Mouse (Mus musculus) hindlimb bud, embryonic 11.5 days (tissue): ENCODE data around the gene Fkbp11.

Experiments
- DNase-seq: peaks from one replicate; pipeline ENCODE4 v3.0.0-alpha.2; 2012; ENCODE audit warnings: low read depth, low spot score; ENCODE audit errors: extremely low spot score

The Fkbp11 gene

DNA sequence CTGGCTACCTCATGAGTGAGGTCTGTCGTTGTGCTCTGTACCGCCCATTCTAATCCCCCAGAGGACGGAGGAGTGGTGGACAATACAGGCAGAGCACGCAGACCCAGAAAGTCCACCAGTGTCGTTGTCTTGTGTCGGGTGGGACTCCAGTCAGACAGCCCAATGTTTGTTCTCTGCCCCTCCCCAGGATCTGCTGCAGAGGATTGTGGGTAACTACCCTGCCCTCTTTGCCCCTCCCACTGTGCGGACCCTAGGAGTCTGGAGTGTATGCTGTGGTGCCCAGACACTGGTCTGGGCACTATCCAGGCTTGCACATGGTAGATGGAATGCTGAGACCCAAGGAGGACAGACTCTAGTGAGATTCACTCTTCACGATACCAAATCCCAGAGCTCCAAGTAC is 31.8 kb downstream of the Fkbp11 start:
- no peak for DNase-seq

DNA sequence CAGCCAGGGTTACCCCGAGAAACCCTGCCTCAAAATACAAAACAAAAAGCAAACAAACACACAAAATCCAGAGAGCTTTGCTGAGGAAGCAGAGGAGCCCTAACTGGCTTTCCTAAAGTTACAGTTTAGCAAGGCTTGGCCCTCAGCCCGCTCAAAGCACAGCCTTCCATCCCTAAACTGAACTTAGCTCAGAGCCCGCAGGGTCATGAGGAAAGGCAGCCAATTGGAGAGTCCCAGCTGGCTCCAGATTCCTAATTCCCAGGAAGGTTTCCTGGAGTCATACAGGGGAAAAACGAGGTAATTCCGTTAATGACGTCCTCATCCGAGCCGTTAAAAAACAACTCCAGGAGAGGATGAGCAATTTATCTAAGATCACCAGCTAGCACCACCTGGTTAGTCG is 32.3 kb downstream of the Fkbp11 start:
- DNase-seq, result no peak

DNA sequence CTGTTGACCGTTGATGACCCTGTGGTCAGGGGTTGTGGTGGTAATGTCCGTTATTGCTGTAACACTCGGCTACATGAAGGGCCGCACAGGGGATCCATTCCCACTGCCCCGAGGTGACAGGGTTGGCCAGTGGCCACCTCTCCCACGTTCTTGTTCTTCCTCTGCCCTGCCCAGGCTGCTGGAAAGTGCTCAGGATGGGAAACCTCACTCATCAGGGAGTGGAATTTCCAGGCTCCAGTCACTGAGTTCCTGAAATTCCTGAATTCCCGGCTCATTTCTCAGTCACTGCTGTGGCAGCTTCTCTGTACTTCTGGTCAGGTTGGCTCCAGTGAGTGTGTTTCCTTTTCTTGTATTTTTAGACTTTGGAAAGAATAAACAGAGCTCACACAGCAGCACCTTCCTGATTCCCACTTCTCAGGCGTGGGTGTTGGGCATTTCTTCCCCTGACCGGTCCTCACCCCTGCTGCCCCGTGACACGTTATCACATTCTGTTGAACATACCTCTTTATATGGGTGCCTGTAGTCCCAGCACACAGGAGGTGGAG is 35.8 kb downstream of the Fkbp11 start:
- DNase-seq, result no peak

DNA sequence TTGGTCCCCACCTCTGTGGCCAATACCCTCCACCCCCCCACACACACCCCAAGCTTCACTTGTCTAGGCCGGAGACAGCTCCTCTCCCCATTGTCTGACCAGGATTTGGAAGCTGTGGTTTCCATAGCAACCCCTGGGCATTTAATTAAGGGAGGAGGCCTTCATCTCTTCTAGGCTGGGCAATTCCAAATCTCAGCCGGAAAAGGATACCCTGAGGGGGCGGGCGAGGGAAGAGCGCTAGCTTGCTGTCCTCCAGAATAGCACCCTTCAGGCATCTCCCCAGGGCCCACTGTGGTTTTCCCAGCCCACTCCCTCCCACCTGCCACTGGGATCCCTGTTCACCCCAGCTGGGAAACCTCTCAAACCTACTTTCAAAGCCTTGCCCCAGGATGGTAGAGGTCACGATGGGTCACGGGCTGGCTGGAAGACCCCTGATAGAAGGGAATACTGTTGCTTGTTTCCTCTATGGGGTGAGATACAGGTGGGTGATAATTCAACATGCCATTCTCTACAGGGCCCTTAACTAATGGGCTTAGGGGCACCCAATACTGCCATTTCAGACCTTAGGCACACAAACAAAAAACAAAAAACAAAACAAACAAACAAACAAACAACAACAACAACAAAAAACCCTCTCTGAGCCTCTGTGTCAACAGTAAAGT is 36.4 kb downstream of the Fkbp11 start:
- no peak for DNase-seq

DNA sequence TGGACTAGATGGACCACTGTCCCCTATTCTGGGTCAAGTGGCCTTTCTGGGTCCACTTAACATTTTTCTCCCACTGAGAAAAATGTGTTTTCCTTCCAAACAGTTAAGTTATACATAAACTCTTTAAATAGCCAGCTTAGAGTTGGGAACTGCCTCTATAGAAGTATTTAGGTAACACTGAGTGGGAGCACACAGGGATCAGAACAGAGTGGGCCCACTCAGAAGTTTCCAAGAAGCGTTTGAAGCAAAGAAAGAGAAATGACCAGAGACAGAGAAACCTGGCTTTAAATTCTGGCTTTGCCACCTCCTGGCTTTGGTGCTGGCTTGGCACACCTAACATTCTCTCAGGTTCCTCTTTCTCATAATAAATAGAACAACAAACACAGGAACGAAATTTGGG is 38.3 kb downstream of the Fkbp11 start:
- DNase-seq, result no peak

DNA sequence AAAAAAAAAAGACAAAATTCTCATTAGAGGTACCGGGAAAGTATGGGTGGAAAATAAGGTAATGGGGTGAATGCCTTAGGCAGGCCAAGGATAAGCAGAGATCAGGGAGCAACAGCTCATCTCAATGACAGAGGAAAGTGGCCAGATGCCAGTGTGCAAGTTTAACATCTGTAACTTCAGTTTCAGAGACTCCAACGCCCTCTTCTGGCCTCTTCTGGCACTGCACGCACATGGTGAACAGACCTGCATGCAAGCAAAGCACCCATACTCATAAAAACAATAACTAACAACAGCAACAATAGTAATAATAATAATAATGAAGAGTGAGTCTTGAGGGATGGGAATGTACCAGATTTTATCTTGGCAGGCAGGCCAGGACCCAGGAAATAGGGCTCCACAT is 42.1 kb downstream of the Fkbp11 start:
- DNase-seq, result no peak

DNA sequence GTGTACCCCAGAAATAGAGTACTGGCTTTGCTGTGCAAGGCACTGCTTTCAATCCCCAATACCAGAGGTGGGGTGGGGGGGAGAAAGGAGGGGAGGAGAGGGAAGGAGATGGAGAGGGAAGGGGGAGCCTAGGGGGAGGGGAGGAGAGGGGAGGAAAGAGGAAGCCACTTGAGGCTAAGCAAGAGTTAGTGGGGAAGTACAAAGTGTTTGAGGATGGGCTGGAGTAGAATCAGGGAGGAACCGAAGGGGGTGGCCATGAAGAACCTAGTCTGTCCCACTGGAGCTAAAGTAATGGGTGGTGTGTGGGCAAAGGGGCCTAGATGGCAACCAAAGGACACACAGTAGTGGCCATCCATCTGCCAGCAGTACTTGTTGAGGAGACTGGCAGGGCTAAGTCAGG is 44.3 kb downstream of the Fkbp11 start:
- no peak for DNase-seq

DNA sequence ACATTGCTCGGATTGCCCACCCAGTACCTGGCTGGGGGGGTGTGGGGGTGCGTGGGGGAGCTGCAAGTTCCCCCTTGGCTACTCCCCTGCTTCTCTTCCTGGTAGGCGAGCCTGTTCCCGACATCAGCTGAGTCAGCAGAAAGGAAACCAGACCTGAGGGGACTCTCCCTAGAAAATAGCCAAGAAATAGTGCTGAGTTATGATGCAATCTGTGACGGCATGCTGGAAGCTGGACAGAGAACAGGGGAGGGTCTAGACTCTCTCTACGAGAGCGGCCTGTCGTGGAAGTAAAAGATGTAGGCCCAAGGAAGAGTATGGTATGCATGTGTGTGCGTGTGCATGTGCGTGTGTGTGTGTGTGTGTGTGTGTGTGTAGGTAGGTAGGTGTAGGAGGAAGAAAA is 44.8 kb downstream of the Fkbp11 start:
- DNase-seq, result no peak

DNA sequence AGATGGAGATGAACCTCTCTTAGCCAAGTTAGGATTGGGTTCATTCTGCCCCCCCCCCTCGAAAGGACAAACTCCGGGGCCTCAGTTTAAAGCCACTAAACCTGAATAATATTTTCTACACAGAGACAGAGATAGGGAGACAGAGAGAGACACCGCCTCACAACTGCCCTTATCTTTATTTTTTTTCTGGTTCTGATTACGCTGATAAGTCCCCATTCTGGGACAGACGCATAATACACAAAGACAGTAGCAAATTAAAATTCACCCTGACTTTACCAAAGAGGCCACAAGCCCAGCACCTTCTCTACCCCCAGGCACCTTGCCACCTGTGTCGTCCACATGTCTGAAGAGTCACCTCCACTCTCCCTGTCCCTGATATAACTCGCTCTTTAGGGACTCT is 46.4 kb downstream of the Fkbp11 start:
- DNase-seq, result no peak

DNA sequence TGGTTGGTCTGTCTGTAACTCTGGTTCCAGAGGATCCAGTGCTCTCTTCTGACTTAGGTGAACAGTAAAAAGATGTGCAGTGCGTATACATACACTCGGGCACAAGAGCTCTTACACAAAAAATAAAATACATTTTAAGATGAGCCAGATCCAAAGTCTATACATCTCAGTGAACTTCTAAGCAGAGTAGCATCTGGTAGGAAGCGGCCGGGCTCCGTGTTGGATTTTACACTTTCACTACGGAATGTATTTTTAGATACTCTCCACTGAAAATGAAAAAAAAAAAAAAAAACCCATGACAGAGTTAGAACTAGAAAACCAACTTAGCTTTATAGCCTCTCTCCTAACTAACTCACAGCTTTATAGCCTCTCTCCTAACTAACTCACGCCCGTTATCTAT is 47.3 kb downstream of the Fkbp11 start:
- DNase-seq, result no peak

DNA sequence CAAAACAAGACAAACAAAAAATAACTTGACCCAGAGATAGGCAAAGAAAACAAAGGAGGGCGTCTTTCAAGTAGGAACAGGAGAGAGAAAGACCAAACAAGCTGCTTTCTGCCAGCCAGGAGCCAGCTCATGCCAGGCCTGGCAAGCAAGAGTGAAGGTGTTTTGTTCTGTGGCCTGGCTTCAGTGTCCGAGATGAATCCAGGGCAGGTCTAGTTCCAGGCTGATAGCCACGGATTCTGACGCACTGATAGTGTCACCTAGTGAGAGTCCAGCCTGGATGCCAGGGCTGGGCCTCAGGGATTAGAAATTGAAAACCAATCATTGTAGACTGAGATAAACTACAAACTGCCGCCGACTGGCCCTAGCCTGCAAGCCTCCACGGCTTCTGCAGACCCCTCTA is 50.0 kb downstream of the Fkbp11 start:
- DNase-seq, result no peak

DNA sequence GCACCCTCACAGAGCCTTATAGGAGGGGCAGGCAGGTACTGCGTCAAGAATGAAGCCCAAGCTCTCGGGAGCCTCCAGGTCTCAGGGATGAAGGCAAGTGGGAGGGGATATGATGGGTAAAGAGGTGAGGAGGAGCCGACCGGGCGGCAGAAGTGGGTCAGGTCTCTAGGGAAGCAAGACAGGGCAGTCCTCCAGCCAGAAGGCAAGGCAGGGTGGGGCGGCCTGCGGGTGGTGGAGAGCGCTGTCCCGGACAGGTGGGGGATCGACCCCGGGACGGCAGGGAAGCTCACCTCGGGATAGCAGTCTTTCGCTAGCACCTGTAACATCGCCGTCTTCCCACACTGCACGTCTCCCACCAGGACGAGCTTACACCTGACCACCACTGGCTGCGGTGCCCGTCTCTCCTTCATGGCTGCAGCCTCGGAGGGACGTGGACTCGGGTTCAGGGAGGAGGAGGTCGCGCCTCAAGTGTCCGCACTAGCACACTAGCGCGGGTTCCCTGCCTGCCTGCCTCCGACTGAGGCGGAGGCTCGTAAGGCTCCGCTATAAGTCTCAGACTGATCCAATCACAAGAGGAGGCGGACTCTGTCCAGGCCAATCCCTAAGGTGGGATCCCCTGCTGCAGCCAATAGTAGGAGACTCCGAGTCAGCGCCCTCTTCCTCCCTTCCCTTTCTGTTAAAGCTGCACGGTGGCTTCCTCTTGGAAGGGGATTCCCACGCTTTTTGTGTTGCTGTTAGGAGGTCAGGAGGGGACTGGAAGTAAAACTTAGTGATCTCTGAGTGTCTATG is 50.9 kb downstream of the Fkbp11 start, which contains the start of gene Rnd1:
Gene Rnd1, minus strand, starts transcription at position 522 of the 789 bp plus-strand sequence.
- DNase-seq, result peak; percentile 68

DNA sequence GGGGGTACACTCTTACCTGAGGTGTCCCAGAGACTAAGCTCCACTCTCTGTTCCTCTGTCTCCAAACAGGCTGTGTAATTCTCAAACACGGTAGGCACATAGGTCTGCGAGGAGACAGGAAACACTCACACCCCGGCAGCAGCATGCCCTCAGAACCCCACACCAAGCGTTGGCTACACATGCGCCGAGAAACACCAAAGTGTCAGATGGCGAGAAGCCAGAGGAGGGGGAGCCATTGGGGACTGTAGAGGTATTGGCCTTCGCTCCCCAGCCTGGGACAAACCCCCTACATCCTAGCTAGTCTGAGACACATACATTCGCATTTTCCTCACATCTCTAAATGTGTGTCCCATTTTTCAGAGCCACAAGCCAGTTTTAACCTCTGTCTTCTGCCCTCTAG is 51.5 kb downstream of the Fkbp11 start:
- no peak for DNase-seq

DNA sequence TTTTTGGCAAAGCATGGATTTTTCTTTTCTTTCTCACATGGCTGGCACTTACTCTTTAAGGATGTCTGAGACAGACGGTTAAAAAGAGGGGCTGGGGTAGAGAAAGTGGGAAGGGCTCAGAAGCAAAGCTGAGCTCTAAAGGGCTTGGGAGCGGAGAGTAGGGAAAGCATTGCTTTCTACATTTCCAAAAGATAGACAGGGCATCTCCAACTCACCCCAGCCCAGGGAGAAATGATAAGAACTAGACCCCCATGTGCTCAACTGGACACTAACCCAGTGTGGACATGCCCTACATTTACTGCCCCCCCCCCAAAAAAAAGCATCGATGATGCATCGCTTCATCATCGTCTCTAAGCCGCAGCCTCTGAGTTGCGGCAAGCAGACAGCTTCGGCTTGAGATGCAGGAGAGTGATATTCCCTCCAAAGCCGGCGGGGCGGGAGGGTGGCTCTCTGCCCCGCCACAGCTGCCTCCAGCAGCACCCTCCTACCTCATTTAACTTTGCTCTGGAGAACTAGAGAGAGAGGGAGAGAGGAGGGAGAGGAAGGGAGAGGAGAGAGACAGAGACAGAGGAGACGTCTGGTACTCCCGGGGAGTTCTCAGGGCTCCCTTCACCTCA is 52.3 kb downstream of the Fkbp11 start:
- DNase-seq, result no peak

DNA sequence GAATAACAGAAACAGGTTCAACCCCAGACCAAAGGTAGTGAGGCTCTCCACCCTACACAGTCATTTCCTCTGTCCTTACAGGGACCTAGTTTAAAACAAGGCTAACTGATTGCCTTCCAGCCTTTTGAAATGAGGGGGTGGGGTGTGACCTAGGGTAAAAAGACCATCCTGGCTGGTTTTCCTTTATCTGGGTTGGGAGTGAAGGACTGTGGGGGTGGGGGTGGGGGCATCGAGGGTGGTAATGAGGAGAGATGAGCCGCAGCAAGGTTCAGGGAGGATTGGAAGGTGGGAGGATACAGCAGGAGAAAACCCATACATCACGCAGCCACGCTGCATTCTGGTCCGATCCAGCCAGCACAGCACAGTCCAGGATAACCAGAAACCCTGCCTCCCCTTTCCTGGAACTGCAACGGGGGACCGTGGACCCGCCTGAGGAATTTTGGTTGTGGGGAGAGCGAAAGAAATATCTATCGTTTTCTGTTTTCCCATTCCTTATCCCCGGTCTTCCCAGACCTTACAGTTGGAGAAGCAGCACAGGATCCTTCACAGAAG is 52.9 kb downstream of the Fkbp11 start:
- no peak for DNase-seq
